Mouse (Mus musculus) olfactory bulb, adult 2 months (tissue): ENCODE measurements around the gene Krba1.

Experiments
- CTCF ChIP-seq: fragments of 200-500 bp; IDR thresholded peaks from 2 replicates; pipeline ENCODE4 v1.5.1; 2012; ENCODE audit warnings: low read depth, mild to moderate bottlenecking, low read length, moderate library complexity; ENCODE audit not compliant: insufficient read depth
- POLR2A ChIP-seq: fragments of 200-500 bp; IDR thresholded peaks from 2 replicates; pipeline ENCODE4 v1.6.1; 2012; ENCODE audit warnings: mild to moderate bottlenecking, low read depth, low read length, moderate library complexity; ENCODE audit not compliant: insufficient read depth

- TF ChIP-seq CTCF (no peak), POLR2A (no peak)
Observed at GRCm38 (mm10) chr6:48447929-48448328, 52.5 kb downstream of the Krba1 start, which contains the start of gene Sspo.
